Mouse (Mus musculus): ENCODE results near the gene Arhgap44. TPM values are rescaled to one million over a fixed set of nuclear protein-coding genes. Genes with fewer than 3 reads are reported as not detected.

The Arhgap44 gene
- polyA plus RNA-seq, 1 experiment, result 1.1 TPM

DNA sequence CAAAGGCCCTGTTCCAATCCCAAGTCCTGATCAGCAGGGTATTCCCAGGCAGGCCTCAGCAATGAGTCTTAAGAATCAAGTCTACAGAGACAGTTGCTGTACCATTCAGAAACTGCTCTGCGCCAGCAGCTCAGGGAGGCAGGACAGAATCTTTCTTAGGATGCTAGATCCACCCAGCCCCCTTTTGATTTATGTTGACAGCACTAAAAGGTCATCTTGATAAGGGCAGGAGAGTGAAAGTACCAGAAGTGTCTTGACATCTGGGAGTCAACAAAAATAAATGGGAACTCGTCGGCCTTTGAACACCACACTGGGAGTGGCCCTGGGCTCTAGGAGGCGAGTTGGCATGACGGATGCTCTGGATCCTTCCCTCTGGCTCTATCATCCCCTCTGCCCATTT is 159.2 kb downstream of the Arhgap44 start:
- no peaks in the 10 kb centered on the region for H3K4me1 ChIP-seq (ENCODE audit: control insufficient read depth, insufficient read depth, insufficient read length, low read length)
- TF ChIP-seq POLR2A (IDR thresholded peaks at IDR 0.05; ENCODE audit: low read depth, low read length) (no peak), CTCF (IDR thresholded peaks at IDR 0.05; ENCODE audit: extremely low read depth, insufficient read length, insufficient replicate concordance, low read depth, low read length) (no peak)
- no peak overlapping the region for H3K4me3 ChIP-seq (ENCODE audit: low read depth, low read length)
- no peak overlapping the region for H3K27ac ChIP-seq (ENCODE audit: insufficient read depth, low read depth, low read length)
- no peaks in the 10 kb centered on the region for H3K27me3 ChIP-seq (ENCODE audit: control insufficient read depth, insufficient read depth, low read length)
- WGBS, result 48% methylated on average over 5 of the region's 5 CpGs
- peaks cover 28% of the 10 kb centered on the region for H3K36me3 ChIP-seq (ENCODE audit: control insufficient read depth, insufficient read depth, low read length)

DNA sequence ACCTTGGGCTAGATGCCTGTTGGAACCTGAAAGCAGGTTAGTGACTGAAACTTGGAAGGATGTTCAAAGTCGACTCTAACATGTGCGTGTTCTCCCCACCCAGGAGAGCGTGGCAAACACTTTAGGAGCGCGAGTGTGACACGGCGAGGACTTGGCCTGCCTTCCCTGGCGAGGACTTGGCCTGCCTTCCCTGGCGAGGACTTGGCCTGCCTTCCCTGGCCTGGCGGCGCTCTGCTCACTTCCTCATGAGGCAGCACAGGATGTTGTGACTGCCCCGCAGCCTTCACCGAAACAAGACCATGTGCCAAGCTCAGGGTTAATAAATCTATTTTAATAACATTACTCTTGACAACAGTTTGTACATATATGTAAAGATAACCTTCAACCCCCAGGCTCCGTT is 161.0 kb downstream of the Arhgap44 start:
- peaks cover 39% of the 10 kb centered on the region for H3K36me3 ChIP-seq (ENCODE audit: control insufficient read depth, insufficient read depth, low read length)
- no peaks in the 10 kb centered on the region for H3K27me3 ChIP-seq (ENCODE audit: control insufficient read depth, insufficient read depth, low read length)
- no peak overlapping the region for H3K4me3 ChIP-seq (ENCODE audit: low read depth, low read length)
- 82% methylated on average over 14 of the region's 14 CpGs for whole genome bisulfite sequencing
- no peak overlapping the region for H3K27ac ChIP-seq (ENCODE audit: insufficient read depth, low read depth, low read length)
- H3K4me1 ChIP-seq (ENCODE audit: control insufficient read depth, insufficient read depth, insufficient read length, low read length), result no peaks in the 10 kb centered on the region
- TF ChIP-seq CTCF (IDR thresholded peaks at IDR 0.05; ENCODE audit: extremely low read depth, insufficient read length, insufficient replicate concordance, low read depth, low read length), result no peak
- no peak for TF ChIP-seq POLR2A (IDR thresholded peaks at IDR 0.05; ENCODE audit: low read depth, low read length)

DNA sequence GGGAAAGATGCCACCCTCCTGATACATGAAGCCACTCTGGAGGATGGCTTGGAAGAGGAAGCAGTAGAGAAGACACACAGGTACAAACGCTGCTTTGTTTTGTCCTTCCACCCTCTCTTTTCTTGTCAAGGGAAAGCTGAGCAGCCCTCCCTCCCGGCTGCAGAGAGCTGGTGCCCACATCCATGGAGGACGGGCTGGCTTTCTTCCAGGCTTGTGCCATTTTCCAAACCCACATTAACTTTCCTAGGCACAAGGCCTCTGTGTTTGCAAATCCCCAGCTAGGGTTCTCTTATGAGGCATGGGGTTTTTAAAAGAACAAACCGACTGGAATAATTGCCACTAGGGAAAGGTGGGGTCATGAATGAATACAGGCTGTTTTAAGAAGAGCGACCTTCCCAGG is 163.1 kb downstream of the Arhgap44 start:
- Histone ChIP-seq H3K27me3 (ENCODE audit: control insufficient read depth, insufficient read depth, low read length) (no peaks in the 10 kb centered on the region), H3K36me3 (ENCODE audit: control insufficient read depth, insufficient read depth, low read length) (peaks cover 48% of the 10 kb centered on the region), H3K4me1 (ENCODE audit: control insufficient read depth, insufficient read depth, insufficient read length, low read length) (no peaks in the 10 kb centered on the region), H3K27ac (ENCODE audit: insufficient read depth, low read depth, low read length) (no peak overlapping the region), H3K4me3 (ENCODE audit: low read depth, low read length) (no peak overlapping the region)
- TF ChIP-seq CTCF (IDR thresholded peaks at IDR 0.05; ENCODE audit: extremely low read depth, insufficient read length, insufficient replicate concordance, low read depth, low read length) (no peak), POLR2A (IDR thresholded peaks at IDR 0.05; ENCODE audit: low read depth, low read length) (no peak)
- WGBS, result 89% methylated on average over 5 of the region's 5 CpGs

DNA sequence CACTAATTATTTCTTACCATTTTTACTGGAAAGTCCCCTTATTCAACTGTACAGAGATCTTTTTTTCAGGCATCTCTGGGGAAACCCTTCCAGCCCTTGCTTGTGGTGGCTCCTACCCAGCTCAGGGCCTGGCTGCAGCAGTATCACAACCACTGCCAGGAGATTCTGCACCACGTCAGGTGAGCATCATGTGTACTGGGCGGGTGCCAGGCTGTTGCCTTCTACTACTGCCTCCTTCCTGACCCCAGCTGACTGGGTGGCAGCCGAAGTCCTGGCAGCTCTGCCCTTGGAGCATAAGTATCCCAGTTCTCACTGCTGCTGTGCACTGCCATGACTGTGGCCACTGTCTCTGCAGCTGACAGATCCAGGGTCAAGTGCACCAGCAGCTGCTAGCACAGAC is 164.3 kb downstream of the Arhgap44 start:
- H3K4me1 ChIP-seq (ENCODE audit: control insufficient read depth, insufficient read depth, insufficient read length, low read length), result no peaks in the 10 kb centered on the region
- WGBS, result 75% methylated on average over 3 of the region's 3 CpGs
- TF ChIP-seq CTCF (IDR thresholded peaks at IDR 0.05; ENCODE audit: extremely low read depth, insufficient read length, insufficient replicate concordance, low read depth, low read length) (no peak), POLR2A (IDR thresholded peaks at IDR 0.05; ENCODE audit: low read depth, low read length) (no peak)
- H3K27me3 ChIP-seq (ENCODE audit: control insufficient read depth, insufficient read depth, low read length), result no peaks in the 10 kb centered on the region
- no peak overlapping the region for H3K27ac ChIP-seq (ENCODE audit: insufficient read depth, low read depth, low read length)
- peaks cover 58% of the 10 kb centered on the region for H3K36me3 ChIP-seq (ENCODE audit: control insufficient read depth, insufficient read depth, low read length)
- H3K4me3 ChIP-seq (ENCODE audit: low read depth, low read length), result no peak overlapping the region

DNA sequence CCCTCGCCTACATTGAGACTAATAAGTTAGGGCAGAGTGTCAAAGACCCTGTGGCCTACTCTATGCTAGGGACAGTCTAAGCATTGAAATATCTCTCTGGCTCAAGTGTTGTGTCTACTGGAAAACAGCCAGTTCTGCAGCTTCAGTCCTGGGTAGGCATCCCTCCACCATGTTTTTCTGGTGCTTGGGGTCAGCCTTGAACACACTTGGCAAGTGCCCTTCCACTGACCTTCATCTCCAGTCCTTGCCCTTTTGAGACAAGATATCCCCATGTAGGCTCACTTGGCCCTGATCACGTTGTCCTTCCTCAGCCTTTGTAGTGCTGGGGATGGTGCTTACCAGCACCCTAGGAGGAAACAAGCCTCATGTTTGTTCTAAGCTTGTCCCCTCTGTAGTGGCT is 174.2 kb downstream of the Arhgap44 start:
- 89% methylated on average over 2 of the region's 2 CpGs for WGBS
- H3K36me3 ChIP-seq (ENCODE audit: control insufficient read depth, insufficient read depth, low read length), result peaks cover 72% of the 10 kb centered on the region
- no peak overlapping the region for H3K4me3 ChIP-seq (ENCODE audit: low read depth, low read length)
- TF ChIP-seq CTCF (IDR thresholded peaks at IDR 0.05; ENCODE audit: extremely low read depth, insufficient read length, insufficient replicate concordance, low read depth, low read length), result no peak
- no peak for TF ChIP-seq POLR2A (IDR thresholded peaks at IDR 0.05; ENCODE audit: low read depth, low read length)
- no peak overlapping the region for H3K27ac ChIP-seq (ENCODE audit: insufficient read depth, low read depth, low read length)
- H3K4me1 ChIP-seq (ENCODE audit: control insufficient read depth, insufficient read depth, insufficient read length, low read length), result no peaks in the 10 kb centered on the region
- no peaks in the 10 kb centered on the region for H3K27me3 ChIP-seq (ENCODE audit: control insufficient read depth, insufficient read depth, low read length)

DNA sequence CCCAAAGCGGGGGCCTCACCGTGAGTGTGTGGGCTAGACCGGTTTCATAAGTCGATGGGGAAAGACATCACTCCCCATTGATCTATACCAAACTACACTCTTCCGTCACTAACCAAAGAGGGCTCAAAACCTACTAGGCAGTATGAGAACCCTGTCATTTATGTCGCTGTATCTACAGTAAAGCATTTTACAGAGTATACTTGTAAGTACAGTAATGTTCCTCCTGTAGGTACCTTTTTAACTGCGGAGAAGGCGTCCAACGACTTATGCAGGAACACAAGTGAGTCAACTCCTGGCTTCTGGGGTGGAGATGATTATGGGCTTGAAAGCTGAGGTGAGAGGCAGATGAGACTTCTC is 183.3 kb downstream of the Arhgap44 start:
- H3K36me3 ChIP-seq (ENCODE audit: control insufficient read depth, insufficient read depth, low read length), result peaks cover 16% of the 10 kb centered on the region
- 8% methylated on average over 9 of the region's 9 CpGs for WGBS

DNA sequence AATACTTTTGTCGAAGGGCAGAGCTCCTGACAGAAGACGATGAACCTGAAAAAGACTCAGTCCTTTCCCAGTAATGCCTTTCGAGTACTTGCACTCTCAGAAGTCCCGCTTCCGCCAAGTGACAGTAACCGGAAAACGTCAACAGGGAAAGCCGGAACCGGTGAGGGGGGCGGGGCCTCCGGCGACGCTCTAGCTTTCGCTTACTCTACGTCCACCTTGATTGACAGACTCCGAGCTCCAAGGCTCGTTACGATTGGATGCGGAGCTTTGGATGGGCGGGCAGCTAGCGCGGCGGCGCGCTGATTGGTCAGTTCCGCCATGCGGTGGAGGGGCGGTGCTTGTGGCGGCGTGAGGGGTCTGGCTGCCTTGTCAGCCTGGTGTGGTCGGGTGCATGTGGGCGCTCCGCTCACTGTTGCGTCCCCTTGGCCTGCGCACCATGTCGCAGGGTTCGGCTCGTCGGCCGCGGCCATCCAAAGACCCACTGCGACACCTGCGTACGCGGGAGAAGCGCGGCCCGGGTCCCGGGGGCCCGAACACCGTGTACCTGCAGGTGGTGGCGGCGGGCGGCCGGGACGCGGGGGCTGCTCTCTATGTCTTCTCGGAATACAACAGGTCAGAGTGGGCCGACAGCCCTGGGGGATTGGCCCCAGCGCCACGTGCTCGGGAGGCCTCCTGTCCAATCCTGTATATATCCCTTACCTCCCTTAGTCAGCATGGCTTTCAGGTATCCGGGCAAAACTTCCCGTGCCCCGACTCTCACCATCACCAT is 183.9 kb downstream of the Arhgap44 start, which contains the start of gene Elac2:
Elac2 (plus strand) TSS at position 319 of the 769 bp plus-strand sequence.
- no peak within 1 kb of the TSS for H3K27ac ChIP-seq (ENCODE audit: insufficient read depth, low read depth, low read length)
- no peaks in the 10 kb centered on the region for H3K4me1 ChIP-seq (ENCODE audit: control insufficient read depth, insufficient read depth, insufficient read length, low read length)
- TF ChIP-seq CTCF (IDR thresholded peaks at IDR 0.05; ENCODE audit: extremely low read depth, insufficient read length, insufficient replicate concordance, low read depth, low read length), result no peak
- peak; percentile 55; the same call in 1 of the 2 replicates for TF ChIP-seq POLR2A (IDR thresholded peaks at IDR 0.05; ENCODE audit: low read depth, low read length)
- under 1% methylated on average over 65 of the region's 65 CpGs for WGBS
- H3K4me3 ChIP-seq (ENCODE audit: low read depth, low read length), result peak within 1 kb of the TSS; percentile 83
- H3K27me3 ChIP-seq (ENCODE audit: control insufficient read depth, insufficient read depth, low read length), result no peaks in the 10 kb centered on the region
- peaks cover 11% of the 10 kb centered on the region for H3K36me3 ChIP-seq (ENCODE audit: control insufficient read depth, insufficient read depth, low read length)

More for the DNA sequence above, 183.3 kb downstream of the Arhgap44 start:
- Histone ChIP-seq H3K4me1 (ENCODE audit: control insufficient read depth, insufficient read depth, insufficient read length, low read length) (no peaks in the 10 kb centered on the region), H3K4me3 (ENCODE audit: low read depth, low read length) (peak overlapping the region; percentile 83), H3K27ac (ENCODE audit: insufficient read depth, low read depth, low read length) (no peak overlapping the region), H3K27me3 (ENCODE audit: control insufficient read depth, insufficient read depth, low read length) (no peaks in the 10 kb centered on the region)
- no peak for TF ChIP-seq CTCF (IDR thresholded peaks at IDR 0.05; ENCODE audit: extremely low read depth, insufficient read length, insufficient replicate concordance, low read depth, low read length)
- TF ChIP-seq POLR2A (IDR thresholded peaks at IDR 0.05; ENCODE audit: low read depth, low read length), result no peak
